Mouse (Mus musculus) large intestine, adult 2 months (tissue): ENCODE data around the gene Vmn1r113. TPM values are rescaled to one million over a fixed set of nuclear protein-coding genes. Genes with fewer than 3 reads are reported as not detected.
"Not testable (repeated sequence)": the region's sequence is repeated elsewhere in the genome, so short reads cannot be mapped to it uniquely, and the experiment has no call there.

ENCODE experiments used
- DNase-seq: peaks from one replicate; pipeline ENCODE4 v3.0.0-alpha.2; 2012; ENCODE audit warnings: low read depth, low spot score
- WGBS: fragments of 180-500 bp; shearing (Covaris S2); methylation state at CpG from one replicate; pipeline ENCODE4 v1.1.7; 2018; 5-methylcytosine and 5-hydroxymethylcytosine counted together
- polyA plus RNA-seq: library from polyadenylated mRNA; depleted of rRNA; stranded (reverse); fragments of >200 nt; gene quantifications from 2 replicates; pipeline ENCODE4 v1.2.3, GENCODE M21; 2012; rRNA removed

The Vmn1r113 gene
- not detected in 2 replicates for polyA plus RNA-seq

GRCm38 (mm10) chr7:20786985-20787384 is at the start of gene Vmn1r113:
Gene Vmn1r113, plus strand, starts transcription at chr7:20787285.
- WGBS = 50% methylated on average over 2 of the region's 2 CpGs
- not testable (repeated sequence) for DNase-seq

GRCm38 (mm10) chr7:20770885-20771284 is 16.2 kb upstream of the Vmn1r113 start, which contains the start of gene Vmn1r112:
Gene Vmn1r112, plus strand, starts transcription at chr7:20771185.
- DNase-seq = not testable (repeated sequence)
- no CpG with 5 or more reads among the region's 3 CpGs for whole genome bisulfite sequencing

- DNase-seq = not testable (repeated sequence)
- no CpG with 5 or more reads among the region's 5 CpGs for WGBS
Observed at GRCm38 (mm10) chr7:20812086-20812485, 25.0 kb downstream of the Vmn1r113 start, which contains the start of gene Vmn1r114. Gene Vmn1r114, minus strand, starts transcription at chr7:20812186.

Other genes starting within 250 kb of the Vmn1r113 start
- not detected in 2 replicates for gene Gm5726, start 241.5 kb upstream of the Vmn1r113 start, polyA plus RNA-seq
- not detected in 2 replicates for gene Gm4141, start 211.0 kb upstream of the Vmn1r113 start, polyA plus RNA-seq
- gene Gm4513, start 188.3 kb upstream of the Vmn1r113 start, polyA plus RNA-seq = not detected in 2 replicates
- gene Vmn1r107, start 118.4 kb upstream of the Vmn1r113 start, polyA plus RNA-seq = not detected in 2 replicates
- gene Vmn1r111, start 84.1 kb upstream of the Vmn1r113 start, polyA plus RNA-seq = not detected in 2 replicates
- gene Gm10668, start 56.7 kb upstream of the Vmn1r113 start, polyA plus RNA-seq = not detected in 2 replicates
- gene Vmn1r112, start 16.1 kb upstream of the Vmn1r113 start, polyA plus RNA-seq = not detected in 2 replicates
- gene Vmn1r114, start 24.9 kb downstream of the Vmn1r113 start, polyA plus RNA-seq = not detected in 2 replicates
- gene Vmn1r115, start 57.7 kb downstream of the Vmn1r113 start, polyA plus RNA-seq = not detected in 2 replicates
- gene Vmn1r116, start 85.0 kb downstream of the Vmn1r113 start, polyA plus RNA-seq = not detected in 2 replicates
- gene Vmn1r117, start 96.8 kb downstream of the Vmn1r113 start, polyA plus RNA-seq = not detected in 2 replicates
- gene Vmn1r118, start 125.1 kb downstream of the Vmn1r113 start, polyA plus RNA-seq = not detected in 2 replicates
- gene Vmn1r119, start 225.2 kb downstream of the Vmn1r113 start, polyA plus RNA-seq = not detected in 2 replicates